Comparison of ENCODE assay signal across 17 mouse cellular contexts in the genomic region with DNA sequence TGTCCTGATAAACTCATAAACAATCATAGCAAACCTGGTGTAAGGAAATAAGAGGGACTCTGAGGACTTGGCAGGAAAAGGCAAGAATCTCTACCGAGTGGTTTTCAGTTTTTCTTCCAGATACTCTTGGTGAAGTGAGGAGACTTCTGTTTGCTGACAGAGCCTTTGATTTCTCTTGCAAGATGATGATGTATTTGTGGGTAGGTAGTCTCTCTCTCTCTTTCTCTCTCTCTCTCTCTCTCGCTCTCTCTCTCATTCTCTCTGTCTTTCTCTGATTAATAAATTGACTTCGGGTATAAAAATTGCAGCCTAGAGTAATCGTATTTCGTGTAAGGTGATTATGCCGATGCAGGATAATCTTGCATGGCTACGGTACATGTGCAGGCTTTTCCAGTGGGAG.
A peak's percentile ranks its signal among the peaks of the same experiment; 100 is the strongest.
DNase-seq lines count a peak whose midpoint lies in the region; ATAC-seq and TF ChIP-seq lines count a peak whose summit lies in the region.
"Had no signal": no experiment of that assay in that cellular context is flagged by ENCODE, and none has a peak within 500 bp of the region (broad histone marks: within the 10 kb centered on the region; RNA-seq: fewer than 3 reads in every experiment).

No protein-coding gene starts in this region.

- H3K27ac ChIP-seq in kidney, embryonic 16.5 days (ENCODE audit: low read length), result peak overlapping the region; percentile 48; the same call in 1 of the 2 replicates
- peak overlapping the region; percentile 82 for H3K27ac ChIP-seq in hindbrain, embryonic 13.5 days
- H3K27ac ChIP-seq in hindbrain, postnatal 0 days, result no peak overlapping the region
- peak overlapping the region; percentile 58 for H3K27ac ChIP-seq in neural tube, embryonic 14.5 days (ENCODE audit: low read depth, low read length)
- no peak overlapping the region for H3K27ac ChIP-seq in intestine, postnatal 0 days (ENCODE audit: low read depth, low read length)
- H3K27ac ChIP-seq: forebrain, embryonic 12.5 days; gastrocnemius, adult 2 months had no signal

- peak overlapping the region; percentile 31 for H3K4me2 ChIP-seq in kidney, embryonic 16.5 days (replicated peaks; ENCODE audit: low read depth, low read length)
- peak overlapping the region; percentile 21 for H3K4me2 ChIP-seq in hindbrain, embryonic 13.5 days
- peak overlapping the region; percentile 29; the same call in 1 of the 2 replicates for H3K4me2 ChIP-seq in hindbrain, postnatal 0 days (ENCODE audit: low read depth, low read length)
- peak overlapping the region; percentile 23; the same call in 1 of the 2 replicates for H3K4me2 ChIP-seq in neural tube, embryonic 14.5 days (ENCODE audit: low read depth, low read length)
- H3K4me2 ChIP-seq in intestine, postnatal 0 days (replicated peaks; ENCODE audit: low read depth), result no peak overlapping the region
- H3K4me2 ChIP-seq: forebrain, embryonic 12.5 days had no signal

- DNase-seq in kidney, adult 9 months, result no peak
- DNase-seq in hindbrain, postnatal 0 days (ENCODE audit: low spot score), result no peak
- DNase-seq in spleen, postnatal 4 days (ENCODE audit: low spot score in 2 of 2), result no peak
- DNase-seq: cerebellum, adult 2 months; cerebellum, postnatal 36 days; gastrocnemius, adult 2 months; kidney, adult 2 months; liver, postnatal 0 days; lung, postnatal 10 days; right cerebral cortex, postnatal 14 days; spleen, adult 18-20 months; thymus, adult 2 months had no signal

- no peak for TF ChIP-seq CTCF in hindbrain, postnatal 0 days (IDR thresholded peaks at IDR 0.05; ENCODE audit: low read depth)
- TF ChIP-seq CTCF in intestine, postnatal 0 days (IDR thresholded peaks at IDR 0.05; ENCODE audit: low read depth), result no peak

- 0 out of 2 replicates have a peak overlapping the region, but pooled peaks have one; percentile 11 for H3K9ac ChIP-seq in kidney, embryonic 16.5 days (replicated peaks; ENCODE audit: low read length)
- H3K9ac ChIP-seq in hindbrain, embryonic 13.5 days, result peak overlapping the region; percentile 36; the same call in 1 of the 2 replicates
- H3K9ac ChIP-seq in hindbrain, postnatal 0 days (replicated peaks; ENCODE audit: low read length), result peak overlapping the region; percentile 5; the same call in 1 of the 2 replicates
- H3K9ac ChIP-seq in neural tube, embryonic 14.5 days (replicated peaks; ENCODE audit: low read depth, low read length), result peak overlapping the region; percentile 9; the same call in 1 of the 2 replicates
- H3K9ac ChIP-seq in intestine, postnatal 0 days (ENCODE audit: low read depth, low read length), result no peak overlapping the region
- H3K9ac ChIP-seq: forebrain, embryonic 12.5 days; liver, postnatal 0 days had no signal

- H3K9me3 ChIP-seq in kidney, embryonic 16.5 days (ENCODE audit: low read length), result no peaks in the 10 kb centered on the region
- no peaks in the 10 kb centered on the region for H3K9me3 ChIP-seq in hindbrain, embryonic 13.5 days
- H3K9me3 ChIP-seq in hindbrain, postnatal 0 days (ENCODE audit: low read length), result no peaks in the 10 kb centered on the region
- no peaks in the 10 kb centered on the region for H3K9me3 ChIP-seq in neural tube, embryonic 14.5 days (ENCODE audit: control insufficient read depth, low read length)
- no peaks in the 10 kb centered on the region for H3K9me3 ChIP-seq in intestine, postnatal 0 days (ENCODE audit: control insufficient read depth)
- H3K9me3 ChIP-seq: forebrain, embryonic 12.5 days had no signal

- H3K4me1 ChIP-seq in kidney, embryonic 16.5 days (ENCODE audit: insufficient read depth, low read length), result peaks cover 12% of the 10 kb centered on the region; the same call in 1 of the 2 replicates
- peaks cover 38% of the 10 kb centered on the region for H3K4me1 ChIP-seq in hindbrain, embryonic 13.5 days (replicated peaks)
- no peaks in the 10 kb centered on the region for H3K4me1 ChIP-seq in hindbrain, postnatal 0 days (ENCODE audit: insufficient read depth, low read length)
- H3K4me1 ChIP-seq in neural tube, embryonic 14.5 days (ENCODE audit: control insufficient read depth, insufficient read depth, low read length), result 0 out of 2 replicates have a peak, but pooled peaks cover 6% of the 10 kb centered on the region
- H3K4me1 ChIP-seq in intestine, postnatal 0 days (replicated peaks; ENCODE audit: control insufficient read depth, insufficient read depth, low read length), result no peaks in the 10 kb centered on the region

- WGBS in kidney, embryonic 16.5 days, result 59% methylated on average over 7 of the region's 7 CpGs
- WGBS in hindbrain, embryonic 13.5 days, result 59% methylated on average over 7 of the region's 7 CpGs
- WGBS in hindbrain, postnatal 0 days, result 54% methylated on average over 7 of the region's 7 CpGs
- 36% methylated on average over 7 of the region's 7 CpGs for WGBS in neural tube, embryonic 14.5 days
- WGBS in intestine, postnatal 0 days, result 76% methylated on average over 7 of the region's 7 CpGs

- no peaks in the 10 kb centered on the region for H3K27me3 ChIP-seq in kidney, embryonic 16.5 days (ENCODE audit: insufficient read depth, low read length)
- H3K27me3 ChIP-seq in hindbrain, embryonic 13.5 days, result no peaks in the 10 kb centered on the region
- H3K27me3 ChIP-seq in hindbrain, postnatal 0 days (ENCODE audit: insufficient read depth, low read length), result no peaks in the 10 kb centered on the region
- H3K27me3 ChIP-seq in neural tube, embryonic 14.5 days (ENCODE audit: control insufficient read depth, insufficient read depth, low read length), result no peaks in the 10 kb centered on the region
- no peaks in the 10 kb centered on the region for H3K27me3 ChIP-seq in intestine, postnatal 0 days (replicated peaks; ENCODE audit: control insufficient read depth, insufficient read depth, low read length)

- no peaks in the 10 kb centered on the region for H3K36me3 ChIP-seq in kidney, embryonic 16.5 days (ENCODE audit: insufficient read depth, low read length)
- H3K36me3 ChIP-seq in hindbrain, embryonic 13.5 days, result no peaks in the 10 kb centered on the region
- no peaks in the 10 kb centered on the region for H3K36me3 ChIP-seq in hindbrain, postnatal 0 days (ENCODE audit: insufficient read depth, low read length)
- H3K36me3 ChIP-seq in neural tube, embryonic 14.5 days (ENCODE audit: control insufficient read depth, insufficient read depth, low read length), result no peaks in the 10 kb centered on the region
- H3K36me3 ChIP-seq in intestine, postnatal 0 days (ENCODE audit: control insufficient read depth, insufficient read depth), result no peaks in the 10 kb centered on the region
- H3K36me3 ChIP-seq: forebrain, embryonic 12.5 days had no signal

- peak overlapping the region; percentile 27 for H3K4me3 ChIP-seq in kidney, embryonic 16.5 days (ENCODE audit: low read length)
- H3K4me3 ChIP-seq in hindbrain, embryonic 13.5 days, result peak overlapping the region; percentile 17
- peak overlapping the region; percentile 7; the same call in 1 of the 2 replicates for H3K4me3 ChIP-seq in hindbrain, postnatal 0 days (ENCODE audit: low read length)
- H3K4me3 ChIP-seq in neural tube, embryonic 14.5 days (ENCODE audit: low read depth, low read length), result peak overlapping the region; percentile 16
- no peak overlapping the region for H3K4me3 ChIP-seq in intestine, postnatal 0 days (ENCODE audit: low read depth, low read length)
- H3K4me3 ChIP-seq: forebrain, embryonic 12.5 days; gastrocnemius, adult 2 months had no signal

- ATAC-seq in kidney, embryonic 16.5 days (ENCODE audit: low FRiP score, low TSS enrichment), result no peak
- no peak for ATAC-seq in hindbrain, embryonic 13.5 days (ENCODE audit: low FRiP score)
- no peak for ATAC-seq in hindbrain, postnatal 0 days
- ATAC-seq in neural tube, embryonic 14.5 days (ENCODE audit: low read depth), result no peak
- ATAC-seq in intestine, postnatal 0 days, result no peak
- ATAC-seq: liver, postnatal 0 days had no signal

Comparison
In these comparisons a context has a peak if more than half of its experiments do, and no peak if none do; other contexts are left out.
1. H3K27ac ChIP-seq: peak in kidney, embryonic 16.5 days (single experiment), hindbrain, embryonic 13.5 days (single experiment) and neural tube, embryonic 14.5 days (single experiment); none in hindbrain, postnatal 0 days (single experiment) and intestine, postnatal 0 days (single experiment).